8 mouse cellular contexts compared by ENCODE assay signal in the genomic region with DNA sequence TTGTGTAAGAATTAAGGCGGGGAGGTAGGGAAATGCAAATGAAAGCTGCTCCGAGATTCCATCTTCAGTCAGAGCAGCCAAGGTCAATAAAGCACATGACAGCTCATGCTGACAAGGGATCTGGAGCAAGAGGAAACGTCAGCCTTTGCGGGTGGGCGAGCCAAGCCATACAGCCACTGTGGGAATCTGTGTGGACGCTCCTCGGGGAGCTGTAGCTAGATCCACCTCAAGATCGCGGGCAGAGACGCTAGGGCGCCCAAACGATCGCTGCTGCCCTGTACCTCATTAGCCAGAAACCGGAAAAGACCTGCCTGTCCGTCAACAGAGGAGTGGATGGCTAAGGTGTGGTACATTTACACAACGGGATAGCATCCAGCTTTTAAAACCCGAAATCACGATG. TPM values are rescaled to one million over a fixed set of nuclear protein-coding genes. Genes with fewer than 3 reads are reported as not detected.
DNase-seq lines count a peak whose midpoint lies in the region; ATAC-seq lines count a peak whose summit lies in the region.

No protein-coding gene starts in this region.

- no peaks in the 10 kb centered on the region for H3K36me3 ChIP-seq in embryonic facial prominence, embryonic 10.5 days (replicated peaks)
- H3K36me3 ChIP-seq in hindbrain, embryonic 13.5 days, result no peaks in the 10 kb centered on the region
- H3K36me3 ChIP-seq in liver, embryonic 12.5 days, result no peaks in the 10 kb centered on the region
- no peaks in the 10 kb centered on the region for H3K36me3 ChIP-seq in stomach, embryonic 15.5 days

- peaks cover 68% of the 10 kb centered on the region for H3K27me3 ChIP-seq in embryonic facial prominence, embryonic 10.5 days (replicated peaks; ENCODE audit: low read depth, poor library complexity, severe bottlenecking)
- 0 out of 2 replicates have a peak, but pooled peaks cover 11% of the 10 kb centered on the region for H3K27me3 ChIP-seq in hindbrain, embryonic 13.5 days
- H3K27me3 ChIP-seq in liver, embryonic 12.5 days (replicated peaks), result peaks cover 50% of the 10 kb centered on the region
- H3K27me3 ChIP-seq in stomach, embryonic 15.5 days (replicated peaks), result no peaks in the 10 kb centered on the region

- no peaks in the 10 kb centered on the region for H3K9me3 ChIP-seq in embryonic facial prominence, embryonic 10.5 days
- H3K9me3 ChIP-seq in hindbrain, embryonic 13.5 days, result no peaks in the 10 kb centered on the region
- no peaks in the 10 kb centered on the region for H3K9me3 ChIP-seq in liver, embryonic 12.5 days (replicated peaks)
- no peaks in the 10 kb centered on the region for H3K9me3 ChIP-seq in stomach, embryonic 15.5 days

- ATAC-seq in hindbrain, embryonic 13.5 days (ENCODE audit: low FRiP score), result peak; percentile 25; the same call in 1 of the 2 replicates
- no peak for ATAC-seq in liver, embryonic 12.5 days
- no peak for ATAC-seq in stomach, embryonic 15.5 days (ENCODE audit: insufficient read depth, low FRiP score, low read depth)

- WGBS in embryonic facial prominence, embryonic 10.5 days, result 2% methylated on average over 18 of the region's 18 CpGs
- WGBS in hindbrain, embryonic 13.5 days, result under 1% methylated on average over 18 of the region's 18 CpGs
- 5% methylated on average over 18 of the region's 18 CpGs for whole genome bisulfite sequencing in liver, embryonic 12.5 days (ENCODE audit: insufficient replicate concordance)
- 4% methylated on average over 18 of the region's 18 CpGs for WGBS in stomach, embryonic 15.5 days

- H3K27ac ChIP-seq in embryonic facial prominence, embryonic 10.5 days (replicated peaks), result no peak overlapping the region
- H3K27ac ChIP-seq in hindbrain, embryonic 13.5 days, result no peak overlapping the region
- H3K27ac ChIP-seq in liver, embryonic 12.5 days, result no peak overlapping the region
- H3K27ac ChIP-seq in stomach, embryonic 15.5 days, result no peak overlapping the region

- H3K4me3 ChIP-seq in embryonic facial prominence, embryonic 10.5 days, result peak overlapping the region; percentile 53
- H3K4me3 ChIP-seq in hindbrain, embryonic 13.5 days, result peak overlapping the region; percentile 36
- H3K4me3 ChIP-seq in liver, embryonic 12.5 days, result peak overlapping the region; percentile 14; the same call in 1 of the 2 replicates
- H3K4me3 ChIP-seq in stomach, embryonic 15.5 days (replicated peaks), result peak overlapping the region; percentile 27

- intact Hi-C loops in heart, postnatal 25 days (cut with DNase I), result no loop called here

- H3K9ac ChIP-seq in hindbrain, embryonic 13.5 days, result peak overlapping the region; percentile 71
- H3K9ac ChIP-seq in liver, embryonic 12.5 days, result no peak overlapping the region
- H3K9ac ChIP-seq in stomach, embryonic 15.5 days, result no peak overlapping the region

- DNase-seq in heart, adult 11 months, result peak; percentile 94
- DNase-seq in heart, postnatal 25 days (ENCODE audit: low spot score), result no peak
- peak; percentile 27 for DNase-seq in embryonic facial prominence, embryonic 10.5 days (ENCODE audit: low spot score)
- DNase-seq in spleen, postnatal 4 days (ENCODE audit: low spot score in 2 of 2), result no peak
- DNase-seq in thymus, postnatal 14 days, result no peak

- peak overlapping the region; percentile 65 for H3K4me2 ChIP-seq in hindbrain, embryonic 13.5 days
- peak overlapping the region; percentile 53 for H3K4me2 ChIP-seq in liver, embryonic 12.5 days
- peak overlapping the region; percentile 51 for H3K4me2 ChIP-seq in stomach, embryonic 15.5 days

- H3K4me1 ChIP-seq in embryonic facial prominence, embryonic 10.5 days, result peaks cover 20% of the 10 kb centered on the region
- H3K4me1 ChIP-seq in hindbrain, embryonic 13.5 days (replicated peaks), result peaks cover 12% of the 10 kb centered on the region
- peaks cover 14% of the 10 kb centered on the region for H3K4me1 ChIP-seq in liver, embryonic 12.5 days
- H3K4me1 ChIP-seq in stomach, embryonic 15.5 days, result peaks cover 13% of the 10 kb centered on the region; the same call in 1 of the 2 replicates

RNA-seq across cellular contexts. Expression of a gene that starts 7.4 kb away (rescaled TPM):
- total RNA-seq in heart, postnatal 25 days (2021), result 1 to 10 TPM; 7.6 to 7.9 TPM
- polyA plus RNA-seq in embryonic facial prominence, embryonic 10.5 days (2016; fragmentation: Nextera tagmentation; extraction: Ambion mirVana), result 2.6 and 3.2 TPM in 2 replicates
- 1.9 and 2.0 TPM in 2 replicates for polyA plus RNA-seq in hindbrain, embryonic 13.5 days (2015; fragmentation: Nextera tagmentation; extraction: Ambion mirVana)
- 3.0 and 3.4 TPM in 2 replicates for polyA plus RNA-seq in liver, embryonic 12.5 days (2016; fragmentation: Nextera tagmentation; extraction: Ambion mirVana)
- 4.0 and 4.6 TPM in 2 replicates for polyA plus RNA-seq in stomach, embryonic 15.5 days (2015; fragmentation: Nextera tagmentation; extraction: Ambion mirVana)

Comparison
In these comparisons a context has a peak if more than half of its experiments do, and no peak if none do; other contexts are left out.
1. DNase-seq: peak in heart, adult 11 months (single experiment) and embryonic facial prominence, embryonic 10.5 days (single experiment); none in heart, postnatal 25 days (single experiment), spleen, postnatal 4 days (0 of 2) and thymus, postnatal 14 days (single experiment).
2. Peak in every context shown above with its lines, with median percentiles within 50 percentile points of each other: H3K4me3 ChIP-seq and H3K4me2 ChIP-seq.